Mouse (Mus musculus): ENCODE data around the gene Ctrc. TPM values are rescaled to one million over a fixed set of nuclear protein-coding genes. Genes with fewer than 3 reads are reported as not detected.

Gene Ctrc
- total RNA-seq, 2 experiments from 2014 or later: not detected

GRCm38 (mm10) chr4:141869436-141870215 lies 23.5 kb upstream of the Ctrc start:
- no peak for ATAC-seq (replicated peaks; ENCODE audit: low FRiP score, poor library complexity, severe bottlenecking)

DNA sequence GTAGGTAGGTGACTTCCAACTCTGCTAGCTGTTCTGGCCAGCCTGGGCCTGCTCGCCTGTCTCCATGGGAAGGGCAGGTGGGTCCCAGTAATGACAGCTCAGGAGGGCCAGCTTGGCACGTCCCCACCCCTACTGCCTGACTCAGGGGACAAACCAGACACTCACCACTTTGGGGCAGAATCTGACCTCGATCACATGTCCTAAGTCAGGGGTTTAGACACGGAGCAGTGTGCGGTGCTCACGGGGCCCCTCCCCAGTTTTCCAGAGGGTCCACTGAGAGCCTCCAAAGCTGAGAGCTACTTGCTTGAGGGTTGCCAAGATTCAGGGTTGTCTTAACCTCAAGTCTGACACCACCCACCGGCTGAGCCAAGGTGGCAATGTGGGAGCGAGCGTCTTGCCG lies 21.9 kb upstream of the Ctrc start:
- ATAC-seq (replicated peaks; ENCODE audit: low FRiP score, poor library complexity, severe bottlenecking): no peak

DNA sequence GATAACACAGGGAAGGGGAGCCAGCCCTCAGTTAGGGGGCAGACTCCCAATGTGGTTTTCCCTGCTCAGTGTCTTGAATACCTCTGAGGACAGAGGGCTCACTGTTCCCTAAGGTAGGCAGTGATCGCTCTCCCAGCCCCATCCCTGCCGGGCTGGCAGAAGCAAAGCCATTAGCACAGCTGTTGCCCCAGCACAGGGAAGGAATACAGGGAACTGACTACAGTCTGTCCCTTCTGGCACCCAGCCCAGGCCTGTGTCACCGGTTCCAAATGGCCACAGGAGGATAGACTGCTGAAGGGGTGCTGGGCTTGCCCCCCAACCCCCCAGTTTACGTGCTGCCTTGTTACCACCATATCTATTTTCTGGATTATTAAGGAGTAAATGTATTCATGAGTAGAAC lies 21.3 kb upstream of the Ctrc start:
- ATAC-seq (replicated peaks; ENCODE audit: low FRiP score, poor library complexity, severe bottlenecking): no peak

GRCm38 (mm10) chr4:141866933-141867490 lies 20.9 kb upstream of the Ctrc start:
- no peak for ATAC-seq (replicated peaks; ENCODE audit: low FRiP score, poor library complexity, severe bottlenecking)

- no peak for ATAC-seq (replicated peaks; ENCODE audit: low FRiP score, poor library complexity, severe bottlenecking)
Measured at GRCm38 (mm10) chr4:141865600-141865999, 19.4 kb upstream of the Ctrc start.

DNA sequence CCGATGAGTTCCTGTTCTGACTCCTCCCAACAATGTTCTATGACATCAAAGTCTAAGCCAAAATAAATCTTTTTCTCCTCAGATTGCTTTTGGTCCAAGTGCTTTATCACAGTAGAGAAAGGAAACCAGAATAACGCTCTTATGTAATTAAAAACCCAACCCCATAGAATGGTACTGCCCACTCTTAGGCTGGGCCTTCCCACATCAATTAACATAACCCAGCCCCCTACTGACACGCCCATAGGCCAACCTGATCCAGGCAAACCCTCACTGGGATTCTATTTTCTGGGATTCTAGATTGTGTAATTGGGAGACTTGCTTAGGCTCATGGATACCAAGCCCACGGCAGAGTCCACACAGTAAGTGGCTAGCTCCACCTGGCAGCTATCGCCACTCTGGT lies 18.8 kb upstream of the Ctrc start:
- no peak for ATAC-seq (replicated peaks; ENCODE audit: low FRiP score, poor library complexity, severe bottlenecking)

GRCm38 (mm10) chr4:141864506-141864905 lies 18.3 kb upstream of the Ctrc start:
- no peak for ATAC-seq (replicated peaks; ENCODE audit: low FRiP score, poor library complexity, severe bottlenecking)

DNA sequence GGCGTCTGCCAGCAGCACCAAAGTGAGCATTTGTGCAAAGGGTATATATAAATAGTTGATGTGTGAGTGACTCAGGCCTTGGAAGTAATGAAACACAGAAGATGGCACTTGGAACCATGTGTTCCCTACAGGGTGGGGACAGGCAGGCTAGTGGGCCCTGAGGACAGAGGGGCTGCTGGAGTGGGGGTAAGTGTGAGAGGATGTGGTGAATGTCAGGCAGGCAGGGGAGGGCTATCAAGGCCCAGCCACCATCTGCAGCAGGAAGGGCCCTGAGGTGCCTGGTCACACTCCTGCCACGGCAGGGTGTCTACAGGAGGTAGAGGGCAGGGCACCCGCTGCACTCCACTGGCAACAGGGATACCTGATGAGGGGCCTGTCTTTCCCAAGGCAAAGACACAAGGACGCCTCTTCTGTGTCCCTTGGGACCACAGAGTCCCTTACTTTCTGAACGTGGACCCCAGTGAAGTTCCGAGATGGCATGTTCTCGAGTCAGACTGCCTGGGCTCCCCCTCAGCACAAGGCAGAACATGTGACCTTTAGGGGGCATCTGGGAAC lies 17.6 kb upstream of the Ctrc start:
- ATAC-seq (replicated peaks; ENCODE audit: low FRiP score, poor library complexity, severe bottlenecking): no peak

- ATAC-seq (replicated peaks; ENCODE audit: low FRiP score, poor library complexity, severe bottlenecking): no peak
Measured at GRCm38 (mm10) chr4:141862867-141863266, 16.7 kb upstream of the Ctrc start.

GRCm38 (mm10) chr4:141861591-141862295 lies 15.6 kb upstream of the Ctrc start:
- no peak for ATAC-seq (replicated peaks; ENCODE audit: low FRiP score, poor library complexity, severe bottlenecking)

- ATAC-seq (replicated peaks; ENCODE audit: low FRiP score, poor library complexity, severe bottlenecking): no peak
Measured at GRCm38 (mm10) chr4:141860246-141860841, 14.2 kb upstream of the Ctrc start.

GRCm38 (mm10) chr4:141859351-141859750 lies 13.2 kb upstream of the Ctrc start:
- no peak for ATAC-seq (replicated peaks; ENCODE audit: low FRiP score, poor library complexity, severe bottlenecking)

- no peak for ATAC-seq (replicated peaks; ENCODE audit: low FRiP score, poor library complexity, severe bottlenecking)
Measured at GRCm38 (mm10) chr4:141858501-141858900, 12.3 kb upstream of the Ctrc start.

DNA sequence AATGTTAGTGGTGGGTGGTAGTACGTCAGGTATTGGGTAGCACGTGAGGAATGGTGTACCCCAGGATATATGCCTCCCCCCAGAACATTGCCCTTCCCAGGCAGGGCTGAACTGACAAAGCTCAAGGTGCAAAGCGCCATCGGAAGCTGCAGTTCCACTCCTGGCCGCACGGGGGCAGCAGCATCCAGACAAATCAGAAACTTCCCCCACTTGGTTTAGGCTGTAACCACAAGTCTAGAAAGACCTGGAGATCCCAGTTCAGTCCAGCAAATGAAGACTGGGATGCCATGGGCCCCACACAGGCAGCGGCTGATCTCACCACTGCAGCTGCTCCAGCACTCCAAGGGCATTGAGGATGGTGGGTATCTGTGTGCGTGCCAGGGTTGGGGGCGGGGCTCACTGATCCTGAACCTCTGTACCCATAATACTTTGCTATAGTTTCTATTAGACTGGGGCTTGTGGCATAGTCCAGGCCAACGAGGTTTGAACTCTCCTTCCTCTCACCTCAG lies 11.3 kb upstream of the Ctrc start:
- ATAC-seq (replicated peaks; ENCODE audit: low FRiP score, poor library complexity, severe bottlenecking): peak; percentile 64

GRCm38 (mm10) chr4:141853437-141853836 lies 7.3 kb upstream of the Ctrc start:
- peak; percentile 47 for ATAC-seq (replicated peaks; ENCODE audit: low FRiP score, poor library complexity, severe bottlenecking)

- no peak for ATAC-seq (replicated peaks; ENCODE audit: low FRiP score, poor library complexity, severe bottlenecking)
Measured at GRCm38 (mm10) chr4:141834536-141835095, 11.5 kb downstream of the Ctrc start.

GRCm38 (mm10) chr4:141833911-141834310 lies 12.2 kb downstream of the Ctrc start:
- ATAC-seq (replicated peaks; ENCODE audit: low FRiP score, poor library complexity, severe bottlenecking): no peak

DNA sequence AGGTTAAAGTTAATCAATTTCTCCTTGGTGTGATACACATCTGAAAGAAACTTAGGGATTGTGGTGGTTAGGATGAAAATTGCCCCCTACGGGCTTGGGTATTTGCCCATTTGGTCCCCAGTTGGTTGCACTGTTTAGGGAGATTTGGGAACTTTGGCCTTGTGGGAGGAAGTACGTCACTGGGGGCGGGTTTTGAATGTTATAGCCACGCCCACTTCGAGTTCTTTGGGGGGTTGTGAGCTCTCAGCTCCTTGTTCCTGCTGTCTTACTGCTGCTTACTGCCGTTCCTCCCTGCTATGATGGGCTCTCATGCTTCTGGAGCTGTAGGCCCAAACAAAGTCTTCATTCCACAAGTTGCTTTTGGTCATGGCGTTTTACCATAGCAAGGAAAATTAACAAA lies 14.8 kb downstream of the Ctrc start:
- no peak for ATAC-seq (replicated peaks; ENCODE audit: low FRiP score, poor library complexity, severe bottlenecking)

DNA sequence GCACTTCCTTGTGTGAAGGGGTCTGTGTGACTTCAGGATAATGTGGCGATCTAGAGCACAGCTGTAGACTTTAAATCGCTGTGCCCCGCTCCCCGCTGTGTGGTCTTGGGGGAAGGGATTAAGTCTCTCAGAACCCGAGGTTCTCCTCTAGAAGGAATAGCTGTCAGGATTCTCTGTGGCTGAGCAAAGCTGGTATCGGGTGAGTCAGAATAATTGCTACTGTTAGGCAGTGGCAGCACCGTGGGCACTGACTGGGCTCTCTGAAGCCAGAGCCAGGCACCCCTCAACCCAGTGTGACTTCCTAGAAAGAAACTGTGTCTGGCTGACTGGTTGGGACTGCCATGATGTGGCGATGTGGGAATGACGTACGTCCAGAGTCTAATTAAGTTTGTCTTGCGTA lies 15.8 kb downstream of the Ctrc start:
- no peak for ATAC-seq (replicated peaks; ENCODE audit: low FRiP score, poor library complexity, severe bottlenecking)

- ATAC-seq (replicated peaks; ENCODE audit: low FRiP score, poor library complexity, severe bottlenecking): no peak
Measured at GRCm38 (mm10) chr4:141828177-141828576, 18.0 kb downstream of the Ctrc start.
